Mouse (Mus musculus) kidney, postnatal 36 days (tissue): ENCODE data around the gene Sohlh1.
"Not testable (repeated sequence)": the region's sequence is repeated elsewhere in the genome, so short reads cannot be mapped to it uniquely, and the experiment has no call there.

ENCODE experiments used
- DNase-seq, 2 experiments: peaks; one replicate each; pipeline ENCODE4 v3.0.0; 2021 to 2022; ENCODE audit warnings: mixed read lengths in 2 of 2

The Sohlh1 gene

DNA sequence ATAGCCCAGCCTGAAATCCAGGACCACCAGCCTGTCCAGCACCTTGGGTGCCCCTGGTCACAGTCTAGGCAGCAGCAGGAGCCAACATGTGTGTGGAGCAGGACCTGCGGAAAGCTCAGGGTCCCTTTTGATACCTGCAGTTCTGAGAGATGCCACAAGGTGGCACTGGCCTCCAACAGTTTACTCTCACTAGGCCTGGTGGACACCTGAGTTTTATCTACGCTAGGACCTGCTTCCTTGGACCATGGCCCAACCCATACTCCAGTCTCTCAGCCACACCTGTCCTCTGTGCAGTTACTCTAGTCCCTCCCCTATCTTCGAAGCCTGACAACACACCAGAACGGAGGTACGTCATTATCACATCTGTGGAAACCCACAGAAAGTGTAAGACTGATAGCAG, 10.8 kb downstream of the Sohlh1 start:
- peak; percentile 59 to 86 for DNase-seq

DNA sequence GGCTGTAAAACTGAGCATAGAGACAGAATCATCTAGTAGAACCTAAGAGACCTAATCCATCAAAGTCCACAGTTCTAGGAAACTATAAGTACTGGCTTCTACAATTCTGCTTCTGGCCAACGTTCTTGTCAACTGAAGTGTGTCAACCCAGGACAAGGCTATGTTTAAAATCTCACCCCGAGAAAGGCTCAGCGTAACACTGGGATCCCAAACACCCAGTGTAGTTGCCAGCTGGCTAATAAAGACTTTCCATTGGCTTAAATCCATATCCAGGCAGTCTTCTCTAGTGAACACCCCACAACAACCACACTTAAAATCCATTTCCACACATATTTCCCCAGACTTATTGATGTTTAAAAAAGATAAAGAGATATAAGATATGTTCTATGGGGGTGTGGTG, 16.3 kb downstream of the Sohlh1 start:
- no peak for DNase-seq

DNA sequence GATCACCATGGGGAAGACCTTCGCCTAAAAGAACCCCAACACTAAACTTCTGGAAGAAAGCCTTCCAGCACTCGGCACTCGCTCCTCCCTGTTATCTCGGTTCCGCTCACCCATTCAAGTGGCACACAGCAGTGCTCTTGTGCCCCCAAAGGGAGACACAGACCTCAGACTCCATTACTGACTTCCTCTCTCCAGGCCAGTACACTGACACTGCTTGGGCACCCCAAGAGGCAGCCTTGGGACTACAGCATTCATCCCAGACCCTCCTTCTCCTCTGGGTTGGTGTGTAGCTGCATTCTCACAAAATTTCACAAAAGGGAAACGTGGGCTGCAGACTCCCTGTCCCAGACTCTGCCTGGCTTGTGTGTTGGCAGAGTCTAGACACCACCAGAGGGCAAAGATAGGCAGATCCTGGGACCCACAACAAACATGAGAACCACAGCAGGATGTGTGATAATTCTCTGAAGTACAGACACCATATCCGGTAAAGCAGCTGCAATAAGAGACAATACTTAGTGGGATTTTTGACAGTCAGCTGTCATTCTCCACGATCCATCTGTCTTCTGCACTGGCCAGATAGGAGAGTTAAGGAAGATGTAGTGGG, 18.6 kb downstream of the Sohlh1 start:
- DNase-seq: no peak

DNA sequence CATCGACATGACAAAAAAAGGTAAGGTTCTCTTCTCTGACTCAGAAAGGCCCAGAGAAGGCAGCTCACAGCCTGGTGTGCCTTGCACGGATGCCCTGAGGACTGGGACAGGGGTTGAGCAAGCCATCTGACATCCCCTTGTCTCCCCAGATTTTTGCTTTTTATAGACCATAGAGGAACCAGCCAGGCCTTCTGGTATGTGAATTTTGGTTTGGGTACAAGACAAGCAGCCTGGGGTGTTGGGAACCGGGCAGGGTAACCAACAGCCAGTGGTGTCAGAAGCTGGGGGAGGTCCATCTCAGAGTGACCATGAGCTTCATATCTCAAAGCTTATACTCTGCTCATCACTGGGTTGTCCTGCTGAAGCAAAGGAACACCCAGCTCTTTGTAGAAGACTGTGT, 22.3 kb downstream of the Sohlh1 start:
- DNase-seq: no peak

DNA sequence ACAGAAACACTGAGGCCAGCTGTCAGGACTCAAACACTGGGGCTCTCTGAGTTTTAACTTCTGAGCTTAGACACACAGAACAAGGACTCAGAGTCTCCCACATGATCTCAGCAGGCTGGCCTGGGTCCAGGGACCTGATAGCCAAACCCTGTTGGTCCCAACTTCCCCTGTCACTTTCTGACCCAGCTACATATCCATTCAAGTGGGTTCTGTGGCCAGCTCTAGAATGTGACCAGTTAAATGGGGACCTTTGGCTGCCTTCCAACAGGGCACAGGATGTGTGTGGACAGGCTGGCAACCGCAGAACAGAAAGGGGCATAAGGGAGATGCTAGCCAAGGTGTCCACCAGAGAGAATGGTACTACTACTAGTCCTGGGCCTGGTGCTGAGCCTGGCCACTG, 24.2 kb downstream of the Sohlh1 start, which contains the start of gene Lcn9:
Lcn9 (plus strand) TSS at position 348 of the 400 bp plus-strand sequence.
- DNase-seq: no peak

DNA sequence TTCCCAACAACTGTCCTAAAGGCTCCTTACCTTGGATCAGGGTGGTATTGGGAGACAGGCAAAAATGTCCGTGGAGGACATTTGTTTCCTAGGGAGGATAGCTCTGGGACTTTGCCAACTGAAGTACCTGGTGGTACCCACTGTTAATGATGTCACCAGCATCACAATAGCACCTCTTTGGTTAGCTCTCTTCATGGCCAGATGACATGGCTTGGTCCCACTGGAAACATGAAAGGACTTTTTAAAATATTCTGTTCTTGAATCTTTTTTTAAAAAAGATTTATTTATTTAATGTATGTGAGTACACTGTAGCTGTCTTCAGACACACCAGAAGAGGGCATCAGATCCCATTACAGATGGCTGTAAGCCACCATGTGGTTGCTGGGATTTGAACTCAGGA, 31.3 kb downstream of the Sohlh1 start, which contains the start of gene Glt6d1:
Glt6d1 (minus strand) TSS at position 101 of the 400 bp plus-strand sequence.
- DNase-seq: not testable (repeated sequence)

DNA sequence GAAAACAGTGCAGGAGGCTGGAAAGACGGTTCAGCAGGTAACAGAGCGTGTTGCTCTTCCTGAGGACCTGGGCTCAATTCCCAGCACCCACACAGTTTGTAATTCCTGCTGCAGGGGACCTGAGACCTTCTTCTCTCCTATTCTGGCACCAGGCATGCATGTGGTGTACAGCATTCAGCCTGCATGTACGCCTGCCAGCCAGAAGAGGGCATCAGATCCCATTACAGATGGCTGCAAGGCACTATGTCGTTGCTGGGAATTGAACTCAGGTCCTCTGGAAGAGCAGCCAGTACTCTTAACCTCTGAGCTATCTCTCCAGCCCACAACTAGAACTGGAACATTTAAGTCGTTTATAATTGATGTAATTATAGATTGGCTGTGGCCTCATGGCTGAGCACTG, 33.7 kb downstream of the Sohlh1 start:
- no peak for DNase-seq

DNA sequence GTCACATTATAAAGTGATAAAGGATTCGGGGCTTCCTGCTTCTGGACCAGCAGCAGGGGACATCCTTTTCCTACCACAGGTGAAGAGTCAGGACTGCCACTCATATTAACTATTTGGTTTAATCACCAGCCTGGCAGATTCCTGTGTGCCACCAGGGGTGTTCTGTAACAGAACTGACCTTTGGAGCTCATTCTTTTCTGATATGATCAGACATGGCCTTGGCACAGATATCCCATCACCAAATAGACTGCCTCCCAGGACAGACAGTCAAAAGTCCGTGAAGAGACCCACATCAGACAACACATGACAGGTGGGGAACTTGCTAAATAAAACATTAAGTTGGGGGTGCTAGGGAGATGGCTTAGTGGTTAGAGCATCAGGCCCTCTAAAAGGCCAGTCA, 35.3 kb downstream of the Sohlh1 start:
- DNase-seq: no peak

DNA sequence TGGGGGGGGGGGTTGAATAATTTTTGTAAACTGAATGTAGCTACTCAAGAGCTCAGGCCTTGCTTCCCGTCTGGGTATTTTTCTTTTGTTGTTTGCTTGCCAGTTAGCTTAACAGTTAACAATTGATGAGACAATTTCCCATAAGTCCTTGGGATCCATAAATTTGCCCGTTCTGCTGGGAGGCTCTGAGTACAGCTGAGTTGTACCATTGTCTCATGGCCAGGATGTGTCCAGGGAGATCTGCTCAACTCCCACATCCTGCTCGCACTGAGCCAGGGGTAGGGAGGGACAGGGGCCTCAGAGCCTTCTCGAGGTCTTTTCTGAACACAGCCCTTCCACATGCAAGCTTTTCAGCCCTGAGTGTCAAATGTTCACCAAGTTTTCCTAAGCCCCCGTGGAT, 49.0 kb downstream of the Sohlh1 start:
- no peak for DNase-seq

DNA sequence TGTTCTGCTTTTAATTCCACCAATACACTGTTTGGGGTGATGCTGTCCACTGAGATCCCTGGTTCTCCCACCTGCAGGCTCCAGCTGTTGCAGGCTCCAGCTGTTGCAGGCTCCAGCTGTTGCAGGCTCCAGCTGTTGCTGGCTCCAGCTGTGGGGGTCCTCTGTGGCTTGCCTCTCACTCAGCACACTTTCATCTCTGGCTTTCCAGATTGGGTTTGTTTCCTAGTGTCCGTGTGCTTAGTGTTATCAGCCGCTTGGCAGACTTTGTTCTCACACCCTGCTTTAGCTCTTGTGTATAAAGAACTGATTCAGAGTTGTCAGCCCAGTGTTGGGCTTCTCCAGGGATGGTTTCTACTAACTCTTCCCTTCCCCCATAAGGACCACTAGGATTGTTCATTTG, 49.4 kb downstream of the Sohlh1 start:
- no peak for DNase-seq
